ENCODE assay signal across 13 mouse cellular contexts in the genomic region with DNA sequence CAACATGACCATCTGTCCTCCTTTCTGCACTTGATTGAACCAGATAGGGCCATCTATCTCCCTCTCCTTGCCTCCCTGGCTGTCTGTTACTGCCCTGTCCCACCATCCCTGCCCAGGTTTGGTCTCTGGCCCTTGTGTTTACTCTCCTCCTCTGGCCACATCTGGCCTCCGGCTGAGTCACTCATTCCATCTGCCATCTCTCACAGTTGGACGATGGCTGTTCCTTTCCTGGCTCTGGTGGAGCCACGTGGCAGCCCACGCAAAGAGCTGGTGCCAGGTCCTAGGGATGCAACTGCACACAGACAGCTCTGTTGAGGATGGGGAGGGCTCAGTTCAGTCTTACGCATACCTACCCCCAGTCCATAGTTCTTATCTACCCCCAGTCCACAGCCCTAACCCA.
DNase-seq lines count a peak whose midpoint lies in the region; ATAC-seq lines count a peak whose summit lies in the region.
"Had no signal": no experiment of that assay in that cellular context is flagged by ENCODE, and none has a peak within 500 bp of the region (broad histone marks: within the 10 kb centered on the region; RNA-seq: fewer than 3 reads in every experiment).

No protein-coding gene starts in this region.

- peak; percentile 15 to 18 for DNase-seq in heart, adult 18-20 months
- DNase-seq in heart, postnatal 4 days = no peak
- DNase-seq in brain, adult 2 months (ENCODE audit: low read depth, low spot score) = peak; percentile 90
- DNase-seq in frontal cortex, postnatal 36 days (ENCODE audit: low spot score in 2 of 2) = peak; percentile 80 to 84
- DNase-seq in left cerebral cortex, postnatal 14 days (ENCODE audit: low spot score in 2 of 2) = peak; percentile 68 to 77
- DNase-seq in liver = no peak
- no peak for DNase-seq in spleen, postnatal 10 days (ENCODE audit: low spot score in 2 of 2)
- DNase-seq: kidney, postnatal 25 days; liver, embryonic 13.5 days; lung, postnatal 4 days; thymus, postnatal 36 days had no signal

- no peaks in the 10 kb centered on the region for H3K4me1 ChIP-seq in kidney, embryonic 16.5 days (ENCODE audit: insufficient read depth, low read length)
- H3K4me1 ChIP-seq: liver, embryonic 13.5 days had no signal

- ATAC-seq in kidney, embryonic 16.5 days (ENCODE audit: low FRiP score, low TSS enrichment) = no peak

- no peak overlapping the region for H3K9ac ChIP-seq in kidney, embryonic 16.5 days (replicated peaks; ENCODE audit: low read length)
- H3K9ac ChIP-seq: forebrain, embryonic 12.5 days; liver, embryonic 13.5 days had no signal

- intact Hi-C loops in left cerebral cortex, postnatal 14 days (cut with DNase I) = loop anchor here (5.0 kb wide), 1 partner anchor 53 kb away; no protein-coding TSS in a partner anchor

- H3K4me2 ChIP-seq in kidney, embryonic 16.5 days (replicated peaks; ENCODE audit: low read depth, low read length) = no peak overlapping the region
- H3K4me2 ChIP-seq: forebrain, embryonic 12.5 days; liver, embryonic 13.5 days had no signal

- no peaks in the 10 kb centered on the region for H3K36me3 ChIP-seq in kidney, embryonic 16.5 days (ENCODE audit: insufficient read depth, low read length)
- H3K36me3 ChIP-seq: forebrain, embryonic 12.5 days; liver, embryonic 13.5 days had no signal

- H3K27ac ChIP-seq in kidney, embryonic 16.5 days (ENCODE audit: low read length) = no peak overlapping the region
- H3K27ac ChIP-seq: forebrain, embryonic 12.5 days; liver, embryonic 13.5 days had no signal

- no peak overlapping the region for H3K4me3 ChIP-seq in kidney, embryonic 16.5 days (ENCODE audit: low read length)
- H3K4me3 ChIP-seq: forebrain, embryonic 12.5 days; liver, embryonic 13.5 days had no signal

- peaks cover 18% of the 10 kb centered on the region for H3K27me3 ChIP-seq in kidney, embryonic 16.5 days (ENCODE audit: insufficient read depth, low read length)

- WGBS in kidney, embryonic 16.5 days = 70% methylated on average over 5 of the region's 5 CpGs

- H3K9me3 ChIP-seq in kidney, embryonic 16.5 days (ENCODE audit: low read length) = no peaks in the 10 kb centered on the region
- H3K9me3 ChIP-seq: forebrain, embryonic 12.5 days; liver, embryonic 13.5 days had no signal

Comparison
In these comparisons a context has a peak if more than half of its experiments do, and no peak if none do; other contexts are left out.
1. DNase-seq: peak in heart, adult 18-20 months (2 of 2), brain, adult 2 months (single experiment), frontal cortex, postnatal 36 days (2 of 2) and left cerebral cortex, postnatal 14 days (2 of 2); none in heart, postnatal 4 days (single experiment), liver (single experiment) and spleen, postnatal 10 days (0 of 2).